Mouse (Mus musculus) heart, postnatal 4 days (tissue): ENCODE data around the gene March7. TPM values are rescaled to one million over a fixed set of nuclear protein-coding genes. Genes with fewer than 3 reads are reported as not detected.

Experiments used
- DNase-seq: peaks from one replicate; pipeline ENCODE4 v3.0.0; 2021
- total RNA-seq, 2 experiments: library from RNA; stranded (reverse); gene quantifications; 2 replicates each; pipeline ENCODE4 v1.2.3; 2021

March7 gene
- total RNA-seq, 2 experiments from 2014 or later = 54.4 to 57.8 TPM

- no peak for DNase-seq
Measured at GRCm38 (mm10) chr2:60289451-60289850, 79.8 kb downstream of the March7 start.

- no peak for DNase-seq
Measured at GRCm38 (mm10) chr2:60291381-60291780, 81.7 kb downstream of the March7 start.

GRCm38 (mm10) chr2:60298266-60298665 is 88.6 kb downstream of the March7 start:
- DNase-seq = no peak

- no peak for DNase-seq
Measured at GRCm38 (mm10) chr2:60299323-60299722, 89.6 kb downstream of the March7 start.

Other genes with a start within 250 kb of the March7 start
- 10 to 100 TPM; 65.5 to 68.2 TPM for gene Baz2b, start within 50 bp of the March7 start, total RNA-seq
- gene Cd302, start 74.6 kb downstream of the March7 start, total RNA-seq = 1 to 10 TPM; 7.4 to 8.6 TPM
- gene Ly75, start 173.4 kb downstream of the March7 start, total RNA-seq = 1 to 10 TPM; 2.7 to 2.8 TPM